Mouse (Mus musculus) embryo, embryonic 9.5 days (tissue): ENCODE measurements at regions not wholly inside any gene's neighbourhood (a gene's known extent, or its start where the extent isn't known, plus 50 kb on each side); places are given as distances from the start of the nearest gene placed in this dataset.

Experiments used
- DNase-seq: peaks from one replicate; pipeline ENCODE4 v3.0.0-alpha.2; 2017; ENCODE audit errors: extremely low spot score

GRCm38 (mm10) chr2:148107607-148108115 lies 60.9 kb upstream of the Foxa2 start:
- no peak for DNase-seq

- peak; percentile 27 for DNase-seq
These were observed 63.4 kb upstream of the Foxa2 start for GRCm38 (mm10) chr2:148110149-148110548.

GRCm38 (mm10) chr2:148111889-148112288 lies 65.1 kb upstream of the Foxa2 start:
- DNase-seq: peak; percentile 55

- no peak for DNase-seq
These were observed 66.4 kb upstream of the Foxa2 start for GRCm38 (mm10) chr2:148113184-148113583.

- peak; percentile 7 for DNase-seq
These were observed 67.8 kb upstream of the Foxa2 start for GRCm38 (mm10) chr2:148114600-148114999.

GRCm38 (mm10) chr2:148116033-148116790 lies 69.4 kb upstream of the Foxa2 start:
- DNase-seq: no peak

- no peak for DNase-seq
These were observed 70.7 kb upstream of the Foxa2 start for GRCm38 (mm10) chr2:148117420-148117819.

GRCm38 (mm10) chr2:148121885-148122876 lies 75.4 kb upstream of the Foxa2 start:
- peak; percentile 41 for DNase-seq

- DNase-seq: no peak
These were observed 77.0 kb upstream of the Foxa2 start for GRCm38 (mm10) chr2:148123780-148124179.

- DNase-seq: no peak
These were observed 87.0 kb upstream of the Foxa2 start for GRCm38 (mm10) chr2:148133811-148134210.

GRCm38 (mm10) chr2:148141936-148142335 lies 95.2 kb upstream of the Foxa2 start:
- DNase-seq: no peak

- DNase-seq: no peak
These were observed 98.0 kb upstream of the Foxa2 start for GRCm38 (mm10) chr2:148144816-148145215.

- no peak for DNase-seq
These were observed 101.5 kb upstream of the Foxa2 start for GRCm38 (mm10) chr2:148148272-148148671.

- DNase-seq: no peak
These were observed 102.7 kb upstream of the Foxa2 start for GRCm38 (mm10) chr2:148149426-148149825.

- no peak for DNase-seq
These were observed 106.9 kb upstream of the Foxa2 start for GRCm38 (mm10) chr2:148153513-148154271.

GRCm38 (mm10) chr2:148156122-148156521 lies 109.4 kb upstream of the Foxa2 start:
- no peak for DNase-seq

GRCm38 (mm10) chr2:148159028-148159600 lies 112.3 kb upstream of the Foxa2 start:
- DNase-seq: no peak

GRCm38 (mm10) chr2:148160997-148161396 lies 114.2 kb upstream of the Foxa2 start:
- no peak for DNase-seq

- no peak for DNase-seq
These were observed 115.2 kb upstream of the Foxa2 start for GRCm38 (mm10) chr2:148161966-148162365.

- no peak for DNase-seq
These were observed 115.8 kb upstream of the Foxa2 start for GRCm38 (mm10) chr2:148162562-148162961.

- no peak for DNase-seq
These were observed 124.3 kb upstream of the Foxa2 start for GRCm38 (mm10) chr2:148171113-148171512.
